Mouse (Mus musculus) erythroblast, embryonic 14.5 days (primary cell): ENCODE data around the gene Zfp990.
"Not testable (repeated sequence)": the region's sequence is repeated elsewhere in the genome, so short reads cannot be mapped to it uniquely, and the experiment has no call there.

ENCODE experiments used
- GATA1 ChIP-seq: IDR thresholded peaks from 2 replicates; pipeline ENCODE4 v1.6.1; 2012; ENCODE audit warnings: low read length, inconsistent platforms, mixed read lengths
- TAL1 ChIP-seq: IDR thresholded peaks from 3 replicates; pipeline ENCODE4 v1.6.1; 2012; ENCODE audit warnings: low read length, inconsistent platforms, mixed read lengths

- not testable (repeated sequence) for TF ChIP-seq GATA1, TAL1
These were observed 46.9 kb upstream of the Zfp990 start for GRCm38 (mm10) chr4:145463553-145464253.
